Mouse (Mus musculus) adrenal gland (tissue): ENCODE results near the gene Fam166b.

ENCODE experiments used
- intact Hi-C: fragments of 180-260 bp; cut with DNase I; formaldehyde crosslinking; loops from one replicate; pipeline ENCODE4 v1.15.1; 2025
- long read RNA-seq, 2 experiments: library from polyadenylated mRNA; unstranded; transcript quantifications; one replicate each; pipeline ENCODE4 v2.0.0; 2020; ENCODE audit warnings: borderline replicate concordance in 1 of 2; ENCODE audit not compliant: insufficient replicate concordance in 1 of 2

The Fam166b gene
- long read RNA-seq, experiment 1 = 0 reads
- long read RNA-seq, experiment 2 = 0 reads

DNA sequence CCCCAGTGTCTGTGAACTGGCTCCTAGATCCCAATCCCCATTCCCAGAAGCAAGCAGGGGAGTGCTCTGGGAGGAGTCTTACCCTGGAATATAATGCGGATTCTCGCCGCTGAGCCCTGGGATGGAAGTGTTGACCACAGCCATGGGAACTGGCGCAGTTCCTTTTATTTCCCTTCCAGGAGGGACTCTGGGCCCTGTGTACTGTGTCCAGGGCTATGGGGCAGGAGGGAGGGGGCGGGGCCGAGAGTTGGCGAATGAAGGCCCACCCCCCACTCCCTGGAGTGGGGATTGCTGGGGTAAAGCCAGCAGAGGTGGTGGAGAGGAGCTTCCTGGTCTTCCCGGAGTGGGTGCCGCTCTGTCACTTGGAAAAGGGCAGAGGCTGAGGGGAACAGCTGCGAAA is at the start of gene Fam166b:
TSS of gene Fam166b (minus strand) at position 189 of the 400 bp plus-strand sequence.
- intact Hi-C loops = no loop called here

- intact Hi-C loops = loop anchor here (2.0 kb wide), 1 partner anchor 36 kb away; no protein-coding TSS in a partner anchor
Measured at GRCm38 (mm10) chr4:43478534-43478858, 49.6 kb upstream of the Fam166b start.

DNA sequence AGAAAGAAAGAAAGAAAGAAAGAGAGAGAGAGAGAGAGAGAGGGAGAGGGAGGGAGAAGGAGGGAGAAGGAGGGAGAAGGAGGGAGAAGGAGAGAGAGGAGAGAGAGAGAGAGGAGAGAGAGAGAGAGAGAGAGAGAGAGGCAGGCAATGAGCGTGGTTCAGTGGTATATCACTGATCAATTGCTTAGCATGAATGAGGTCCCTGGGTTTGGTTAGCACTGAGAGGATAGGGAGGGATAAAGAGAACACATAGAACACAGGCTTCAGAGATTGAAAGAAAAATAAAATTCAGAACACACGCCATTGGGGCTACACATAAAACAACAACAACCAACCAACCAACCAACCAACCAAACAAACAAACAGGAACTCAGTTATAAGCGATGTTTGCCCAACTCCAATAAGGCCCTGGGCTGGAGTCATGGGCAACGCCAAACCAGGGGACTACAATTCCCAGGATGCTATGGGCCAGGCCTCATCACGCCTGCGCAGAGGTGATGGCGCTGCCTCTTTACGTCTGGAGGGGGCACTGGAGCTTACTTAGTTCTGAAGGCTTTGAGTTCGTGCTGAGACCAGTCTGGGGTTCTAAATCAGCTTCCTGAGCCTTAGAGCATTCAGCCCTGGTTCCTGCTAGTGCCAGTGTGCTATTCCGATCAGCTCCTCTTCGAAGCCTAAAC is 49.1 kb upstream of the Fam166b start:
- intact Hi-C loops = loop anchor here (2.0 kb wide), 1 partner anchor 35 kb away; no protein-coding TSS in a partner anchor

DNA sequence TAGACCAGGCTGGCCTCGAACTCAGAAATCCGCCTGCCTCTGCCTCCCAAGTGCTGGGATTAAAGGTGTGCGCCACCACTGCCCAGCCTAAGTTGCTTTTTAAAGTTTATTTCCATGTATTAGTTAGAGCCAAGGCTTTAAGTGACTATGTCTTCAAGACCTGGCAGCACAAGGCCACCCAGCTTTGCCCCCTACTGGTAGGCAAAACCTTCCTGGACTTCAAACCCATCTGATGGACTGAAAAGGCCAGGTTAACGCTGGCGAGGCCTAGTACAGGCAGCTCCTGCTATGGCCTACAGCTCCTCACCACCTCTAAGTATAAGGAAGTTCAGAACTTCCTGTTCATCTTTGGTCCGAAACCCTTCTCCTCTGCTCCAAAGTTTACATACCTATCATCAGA is 47.7 kb upstream of the Fam166b start:
- intact Hi-C loops = no loop called here

DNA sequence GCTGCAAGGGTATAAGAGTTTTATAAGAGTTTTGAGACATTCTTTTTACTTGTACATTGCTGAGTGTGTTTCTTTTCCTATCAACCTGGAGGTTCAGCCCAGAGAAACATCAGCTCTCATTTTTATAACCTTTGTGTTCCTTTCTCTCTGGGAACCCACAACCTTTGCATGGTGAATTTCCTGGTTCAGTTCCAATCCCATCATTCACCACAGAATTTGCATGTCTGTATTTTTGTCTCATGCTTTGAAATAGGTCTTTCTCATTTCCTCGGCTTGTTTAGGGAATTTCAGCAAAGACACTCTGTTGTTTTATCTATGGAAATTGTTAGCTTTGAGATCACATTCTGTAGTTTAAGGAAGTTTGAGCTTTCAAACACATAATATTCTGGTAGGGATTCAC is 44.7 kb upstream of the Fam166b start:
- intact Hi-C loops = no loop called here

- intact Hi-C loops = no loop called here
Measured at GRCm38 (mm10) chr4:43470301-43470700, 41.4 kb upstream of the Fam166b start.

DNA sequence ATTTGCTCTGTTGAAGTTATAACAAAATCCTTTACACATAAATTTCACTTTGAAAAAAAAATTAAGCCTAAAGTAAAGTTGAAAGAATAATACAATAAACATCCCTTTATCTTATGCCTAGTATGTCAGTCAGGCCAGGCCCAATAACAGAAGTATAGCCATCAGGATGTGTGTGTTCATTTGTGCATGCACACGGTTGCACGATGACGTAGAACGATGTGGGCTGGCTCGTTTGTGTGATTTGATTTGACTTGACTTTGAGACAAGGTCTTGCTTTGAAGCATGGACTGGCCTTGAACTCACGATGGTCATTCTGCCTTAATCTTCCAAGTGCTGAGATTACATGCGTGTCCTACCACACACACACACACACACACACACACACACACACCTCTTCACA is 37.9 kb upstream of the Fam166b start:
- intact Hi-C loops = no loop called here

DNA sequence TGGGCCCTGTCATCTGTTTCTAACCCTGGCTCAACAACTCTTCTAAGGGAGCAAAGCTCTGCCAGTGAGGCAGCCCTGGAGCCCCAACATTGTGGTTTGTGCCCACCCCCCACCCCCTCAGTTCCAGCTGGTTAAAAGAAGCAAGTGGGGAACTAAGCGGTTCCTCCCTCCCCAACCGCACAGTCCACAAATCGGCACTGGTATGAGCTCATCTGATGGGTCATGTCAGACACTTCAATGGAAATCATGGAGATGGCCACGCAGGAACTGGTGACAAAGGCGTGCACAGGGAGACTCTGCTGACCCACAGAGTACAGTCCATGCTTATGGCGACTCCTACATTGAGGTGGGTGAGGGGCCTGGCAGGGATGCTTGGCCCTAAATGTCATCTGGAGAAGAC is 37.0 kb upstream of the Fam166b start:
- intact Hi-C loops = no loop called here

DNA sequence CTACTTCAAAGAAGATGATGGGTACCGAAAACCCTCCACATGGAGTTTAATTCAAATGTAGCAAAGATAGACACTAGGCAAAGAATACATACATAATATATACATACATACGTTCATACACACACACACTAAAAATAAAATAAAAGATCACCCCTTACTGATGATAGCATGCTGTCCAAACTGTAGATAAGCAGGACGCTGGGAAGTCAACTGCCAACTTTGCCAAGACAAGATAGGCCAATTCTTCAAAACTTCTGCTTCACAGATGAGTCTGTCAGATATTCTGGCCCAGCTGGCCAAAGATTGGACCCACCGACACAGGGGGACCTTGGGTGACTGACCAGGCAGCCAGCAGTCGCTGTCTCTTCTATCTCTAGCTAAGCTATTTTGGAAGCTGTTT is 34.2 kb upstream of the Fam166b start:
- intact Hi-C loops = no loop called here

- intact Hi-C loops = no loop called here
Measured at GRCm38 (mm10) chr4:43457124-43457523, 28.2 kb upstream of the Fam166b start.

- intact Hi-C loops = no loop called here
Measured at GRCm38 (mm10) chr4:43456470-43456869, 27.5 kb upstream of the Fam166b start.

DNA sequence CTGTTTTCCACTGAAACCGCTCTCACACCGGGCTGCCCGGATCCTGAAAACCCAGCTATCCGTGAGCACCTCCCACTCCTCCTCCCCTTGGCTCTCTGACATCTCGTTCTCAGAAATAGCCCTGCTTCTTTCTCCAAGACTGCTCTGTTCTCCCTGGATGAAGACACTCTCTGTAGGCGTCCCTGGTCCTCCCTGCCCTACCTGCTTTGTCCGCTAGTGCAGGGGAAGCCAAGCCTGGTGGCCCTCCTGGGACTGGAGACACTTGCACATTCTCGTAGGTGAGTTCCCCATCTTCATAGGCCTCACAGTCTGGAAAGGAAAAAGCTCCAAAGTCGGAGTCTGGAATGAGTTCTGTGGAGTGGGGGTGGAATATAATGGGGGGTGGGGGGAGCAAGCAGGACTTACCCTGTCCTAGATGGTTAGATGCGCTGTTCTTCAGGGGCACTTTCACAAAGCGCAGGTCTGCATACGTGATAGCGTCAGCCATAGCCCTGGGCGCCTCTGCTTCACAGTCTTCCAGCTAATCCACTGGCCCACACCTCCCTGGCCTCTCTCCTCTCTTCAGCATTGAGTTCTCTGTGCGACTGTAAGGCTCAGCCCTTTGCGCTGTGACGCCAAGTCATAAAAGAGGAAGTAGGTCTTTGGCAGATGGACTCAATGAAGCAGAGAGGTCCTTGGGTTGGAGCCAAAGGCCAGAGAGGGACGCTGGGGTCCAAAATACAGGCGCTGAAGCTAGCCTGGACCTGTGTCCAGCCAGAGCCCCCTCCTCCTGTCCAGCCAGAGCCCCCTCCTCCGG is 25.3 kb upstream of the Fam166b start, which contains the start of gene Cd72:
TSS of gene Cd72 (minus strand) at position 588 of the 796 bp plus-strand sequence.
- intact Hi-C loops = no loop called here

DNA sequence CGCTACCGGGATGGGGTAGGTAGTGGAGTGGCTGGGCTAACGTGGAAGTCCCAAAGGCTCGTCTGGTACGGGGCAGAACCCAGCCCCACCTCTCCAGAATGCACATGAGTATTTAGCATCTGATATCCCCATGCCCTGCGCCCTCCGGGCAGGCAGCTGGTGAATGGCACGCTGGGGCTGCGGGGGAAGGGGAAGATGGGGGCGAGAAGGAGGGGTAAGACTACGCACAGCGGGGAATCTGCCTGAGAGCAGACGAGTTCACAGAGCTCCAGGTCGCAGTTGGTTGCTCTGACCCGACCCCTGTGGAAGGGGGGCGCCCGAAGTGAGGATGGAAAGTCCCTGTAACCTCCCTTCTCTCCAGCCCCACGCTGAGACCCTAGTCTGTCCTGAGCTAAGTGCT is 24.5 kb upstream of the Fam166b start:
- intact Hi-C loops = no loop called here

DNA sequence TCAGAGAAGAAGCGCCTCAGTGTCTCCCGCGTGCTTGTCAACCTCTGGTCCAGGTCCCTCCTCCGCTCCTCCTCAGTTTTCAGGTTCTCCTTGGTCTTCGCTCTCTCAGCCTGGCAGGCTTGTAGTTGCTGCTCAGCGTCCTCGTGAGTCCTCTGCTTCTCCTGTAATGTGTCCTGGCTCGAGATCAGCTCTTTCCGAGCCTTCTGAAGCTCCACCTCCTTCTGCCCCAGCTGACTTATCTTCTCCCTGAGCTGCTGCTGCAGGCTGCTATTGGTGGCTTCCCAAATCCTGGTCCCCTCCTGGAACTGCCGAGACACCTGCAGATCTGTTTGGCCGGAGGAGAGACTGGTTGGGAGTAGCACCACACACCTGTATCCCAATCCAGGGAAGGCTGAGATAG is 23.4 kb upstream of the Fam166b start:
- intact Hi-C loops = no loop called here

GRCm38 (mm10) chr4:43448554-43448953 is 19.6 kb upstream of the Fam166b start:
- intact Hi-C loops = loop anchor here (10.0 kb wide), 1 partner anchor 76 kb away; the partner anchor contains the start of gene Tpm2

DNA sequence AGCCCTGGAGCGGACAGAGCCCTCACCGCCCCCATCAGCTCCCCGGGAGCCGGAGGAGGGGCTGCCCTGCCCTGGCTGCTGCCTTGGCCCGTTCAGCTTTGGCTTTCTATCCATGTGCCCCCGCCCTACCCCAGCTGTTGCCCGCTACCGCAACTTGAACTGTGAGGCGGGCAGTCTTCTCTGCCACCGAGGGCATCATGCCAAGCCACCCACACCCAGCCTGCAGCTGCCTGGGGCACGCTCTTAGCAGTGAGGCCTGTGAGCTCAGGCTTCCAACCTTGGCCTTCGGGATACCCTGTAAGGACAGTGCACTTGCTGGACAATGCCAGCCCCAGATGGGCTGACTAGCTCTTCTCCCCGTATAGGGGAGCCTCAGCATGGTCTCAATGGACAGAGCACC is 18.3 kb upstream of the Fam166b start:
- intact Hi-C loops = loop anchor here (10.0 kb wide), 1 partner anchor 78 kb away; the partner anchor contains the start of gene Tpm2

GRCm38 (mm10) chr4:43443511-43443910 is 14.6 kb upstream of the Fam166b start:
- intact Hi-C loops = loop anchor here (2.0 to 10.0 kb wide), 2 partner anchors 35 to 81 kb away; partner anchors contain the start of gene Tpm2

DNA sequence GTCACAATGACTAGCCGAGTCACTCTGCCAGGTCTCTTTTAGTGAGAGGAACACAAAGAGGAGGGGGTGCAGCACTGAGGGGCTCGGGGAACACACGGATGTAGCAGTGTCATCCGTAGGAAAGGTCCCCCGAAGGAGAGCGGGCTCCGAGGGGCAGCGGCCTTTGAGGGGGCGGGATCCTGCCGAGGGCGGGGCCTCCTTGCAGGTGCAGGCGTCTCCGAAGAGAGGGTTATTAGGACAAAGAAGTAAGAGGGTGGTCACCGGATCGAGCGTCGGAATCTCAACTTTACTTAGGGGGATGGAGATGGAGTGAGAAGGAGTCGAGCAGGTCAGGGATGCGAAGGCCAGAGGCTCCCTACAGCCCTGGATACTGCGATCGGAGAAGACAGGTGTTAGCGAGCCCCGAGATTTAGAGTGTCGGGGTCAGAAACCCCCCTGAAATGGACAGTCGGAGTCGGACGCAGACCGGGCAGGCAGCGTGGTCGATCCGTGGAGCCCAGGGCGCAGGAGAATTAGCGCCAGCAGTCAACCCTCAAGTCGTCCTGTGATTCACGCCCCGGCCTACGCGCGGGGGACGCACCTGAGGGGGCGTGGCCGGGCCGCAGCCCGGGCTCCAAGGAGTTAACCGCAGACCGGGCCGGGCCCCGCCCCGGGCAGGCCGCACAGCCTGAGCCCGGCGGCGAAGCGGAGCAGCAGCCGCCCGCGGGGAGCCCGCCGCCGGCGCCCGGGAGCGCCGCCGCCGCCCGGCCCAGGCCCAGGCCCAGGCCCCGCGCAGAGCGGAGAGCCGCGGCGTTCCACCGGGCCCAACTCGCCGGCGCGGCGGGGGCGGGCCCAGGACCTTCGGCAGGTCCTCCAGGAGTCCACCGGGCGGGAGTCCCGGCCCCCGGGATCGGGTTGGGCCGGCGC is 13.8 kb upstream of the Fam166b start:
- intact Hi-C loops = loop anchor here (2.0 to 10.0 kb wide), 2 partner anchors 36 to 82 kb away; partner anchors contain the start of gene Tpm2

GRCm38 (mm10) chr4:43442044-43442443 is 13.1 kb upstream of the Fam166b start:
- intact Hi-C loops = loop anchor here (2.0 to 10.0 kb wide), 2 partner anchors 37 to 83 kb away; partner anchors contain the start of gene Tpm2

- intact Hi-C loops = loop anchor here (2.0 to 10.0 kb wide), 2 partner anchors 37 to 83 kb away; partner anchors contain the start of gene Tpm2
Measured at GRCm38 (mm10) chr4:43441639-43442038, 12.7 kb upstream of the Fam166b start, which contains the start of gene Tesk1. Tesk1 (plus strand) TSS chr4:43441939.

DNA sequence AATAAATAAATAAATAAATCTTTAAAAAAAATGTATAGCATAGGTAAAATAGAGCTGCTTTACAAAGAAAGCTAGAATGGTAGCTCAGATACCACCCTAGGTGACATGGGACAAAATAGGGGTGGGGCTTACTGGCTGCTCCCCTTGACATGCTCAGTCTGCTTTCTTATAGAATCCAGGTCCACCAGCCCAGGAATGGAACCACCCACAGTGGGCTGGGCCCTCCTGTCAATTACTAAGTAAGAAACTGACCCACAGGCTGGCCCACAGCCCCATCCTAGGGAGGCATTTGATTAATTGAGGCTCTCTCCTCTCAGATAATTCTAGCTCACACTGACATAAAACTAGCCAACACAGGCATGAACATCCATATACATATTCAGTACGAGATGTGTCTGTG is 3.9 kb upstream of the Fam166b start:
- intact Hi-C loops = loop anchor here (5.0 kb wide), 1 partner anchor 279 kb away; the partner anchor contains the start of gene Olfr71
